In the genomic region with DNA sequence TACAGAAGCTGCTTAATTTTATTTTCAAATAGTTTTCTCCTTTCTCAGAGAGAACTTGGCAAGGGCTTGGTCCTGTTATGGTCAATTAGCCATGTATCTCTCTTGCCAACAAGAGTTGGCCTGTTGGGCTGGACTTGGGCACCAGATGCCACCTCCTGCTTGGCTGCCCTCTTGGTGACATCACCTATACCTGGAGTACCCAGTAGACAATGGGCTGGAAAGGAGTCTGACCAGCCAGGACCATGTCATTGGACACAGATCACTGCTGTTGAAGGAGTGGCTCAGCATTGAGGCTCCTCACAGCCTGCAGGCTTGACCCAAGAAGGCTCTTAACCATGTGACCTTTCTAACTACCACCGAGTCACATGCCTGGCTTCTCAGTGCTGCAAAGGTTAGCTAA, we compare ENCODE assay signal across 20 mouse cellular contexts.
DNase-seq lines count a peak whose midpoint lies in the region; ATAC-seq and TF ChIP-seq lines count a peak whose summit lies in the region.
"Had no signal": no experiment of that assay in that cellular context is flagged by ENCODE, and none has a peak within 500 bp of the region (broad histone marks: within the 10 kb centered on the region; RNA-seq: fewer than 3 reads in every experiment).

No protein-coding gene starts in this region.

- ATAC-seq in midbrain, postnatal 0 days (ENCODE audit: low FRiP score) = no peak
- no peak for ATAC-seq in midbrain, embryonic 15.5 days (replicated peaks)
- ATAC-seq: CD4-positive, CD25-positive, alpha-beta regulatory T cell, adult 4 months had no signal

- no peak overlapping the region for H3K4me2 ChIP-seq in midbrain, postnatal 0 days (ENCODE audit: low read depth, low read length, poor library complexity, severe bottlenecking)
- H3K4me2 ChIP-seq in midbrain, embryonic 15.5 days = no peak overlapping the region
- H3K4me2 ChIP-seq: embryonic facial prominence, embryonic 15.5 days; heart, embryonic 13.5 days had no signal

- H3K27me3 ChIP-seq in midbrain, postnatal 0 days (ENCODE audit: insufficient read depth, low read length) = 0 out of 2 replicates have a peak, but pooled peaks cover 3% of the 10 kb centered on the region
- H3K27me3 ChIP-seq in midbrain, embryonic 15.5 days (replicated peaks) = no peaks in the 10 kb centered on the region
- H3K27me3 ChIP-seq: heart, embryonic 13.5 days had no signal

- no peak overlapping the region for H3K27ac ChIP-seq in midbrain, postnatal 0 days (ENCODE audit: low read depth, low read length)
- H3K27ac ChIP-seq in midbrain, embryonic 15.5 days = no peak overlapping the region
- H3K27ac ChIP-seq: embryonic facial prominence, embryonic 15.5 days; heart, embryonic 13.5 days; midbrain, embryonic 10.5 days had no signal

- H3K4me3 ChIP-seq in midbrain, postnatal 0 days (ENCODE audit: low read depth, low read length) = no peak overlapping the region
- H3K4me3 ChIP-seq in midbrain, embryonic 15.5 days = no peak overlapping the region
- H3K4me3 ChIP-seq: embryonic facial prominence, embryonic 15.5 days; heart, embryonic 13.5 days; midbrain, embryonic 10.5 days had no signal

- peak; percentile 17 for DNase-seq in midbrain, postnatal 0 days (ENCODE audit: low spot score)
- DNase-seq in cerebellum, adult 11 months = peak; percentile 9
- DNase-seq in cerebellum, postnatal 14 days = peak; percentile 50
- no peak for DNase-seq in spleen, postnatal 10 days (ENCODE audit: low spot score in 2 of 2)
- no peak for DNase-seq in thymus, postnatal 0 days (ENCODE audit: low spot score)
- no peak for DNase-seq in heart, postnatal 4 days
- DNase-seq: adrenal gland, postnatal 10 days; embryo, embryonic 11 days; heart, postnatal 36 days; layer of hippocampus, postnatal 36 days; lung, adult 2 months; lung, postnatal 4 days; right cerebral cortex, postnatal 25 days; thymus, postnatal 36 days had no signal

- no peak for TF ChIP-seq CTCF in midbrain, postnatal 0 days (IDR thresholded peaks at IDR 0.05)

- H3K9ac ChIP-seq in midbrain, postnatal 0 days (replicated peaks; ENCODE audit: low read length, poor library complexity, severe bottlenecking) = no peak overlapping the region
- H3K9ac ChIP-seq in midbrain, embryonic 15.5 days = no peak overlapping the region
- H3K9ac ChIP-seq: embryonic facial prominence, embryonic 15.5 days; heart, embryonic 13.5 days had no signal

- no peaks in the 10 kb centered on the region for H3K36me3 ChIP-seq in midbrain, postnatal 0 days (ENCODE audit: insufficient read depth, low read length)
- H3K36me3 ChIP-seq in midbrain, embryonic 15.5 days (replicated peaks) = no peaks in the 10 kb centered on the region
- H3K36me3 ChIP-seq: embryonic facial prominence, embryonic 15.5 days; G1E; heart, embryonic 13.5 days; midbrain, embryonic 10.5 days had no signal

- 91% methylated on average over 1 of the region's 1 CpGs for whole genome bisulfite sequencing in midbrain, postnatal 0 days
- WGBS in midbrain, embryonic 15.5 days = 96% methylated on average over 1 of the region's 1 CpGs

- H3K9me3 ChIP-seq in midbrain, postnatal 0 days (ENCODE audit: low read length) = no peaks in the 10 kb centered on the region
- no peaks in the 10 kb centered on the region for H3K9me3 ChIP-seq in midbrain, embryonic 15.5 days
- H3K9me3 ChIP-seq: embryonic facial prominence, embryonic 15.5 days; heart, embryonic 13.5 days; midbrain, embryonic 10.5 days had no signal

- H3K4me1 ChIP-seq in midbrain, postnatal 0 days (ENCODE audit: insufficient read depth, low read length) = peaks cover 6% of the 10 kb centered on the region; the same call in 1 of the 2 replicates
- H3K4me1 ChIP-seq in midbrain, embryonic 15.5 days = peaks cover 20% of the 10 kb centered on the region

Comparison
In these comparisons a context has a peak if more than half of its experiments do, and no peak if none do; other contexts are left out.
1. DNase-seq: peak in midbrain, postnatal 0 days (single experiment), cerebellum, adult 11 months (single experiment) and cerebellum, postnatal 14 days (2 of 2); none in spleen, postnatal 10 days (0 of 2), thymus, postnatal 0 days (single experiment) and heart, postnatal 4 days (single experiment).